Mouse (Mus musculus): ENCODE data around the gene Ascl1. TPM values are rescaled to one million over a fixed set of nuclear protein-coding genes. Genes with fewer than 3 reads are reported as not detected.

Gene Ascl1
- polyA plus RNA-seq, 1 experiment from 2014 or later: 60.6 TPM

DNA sequence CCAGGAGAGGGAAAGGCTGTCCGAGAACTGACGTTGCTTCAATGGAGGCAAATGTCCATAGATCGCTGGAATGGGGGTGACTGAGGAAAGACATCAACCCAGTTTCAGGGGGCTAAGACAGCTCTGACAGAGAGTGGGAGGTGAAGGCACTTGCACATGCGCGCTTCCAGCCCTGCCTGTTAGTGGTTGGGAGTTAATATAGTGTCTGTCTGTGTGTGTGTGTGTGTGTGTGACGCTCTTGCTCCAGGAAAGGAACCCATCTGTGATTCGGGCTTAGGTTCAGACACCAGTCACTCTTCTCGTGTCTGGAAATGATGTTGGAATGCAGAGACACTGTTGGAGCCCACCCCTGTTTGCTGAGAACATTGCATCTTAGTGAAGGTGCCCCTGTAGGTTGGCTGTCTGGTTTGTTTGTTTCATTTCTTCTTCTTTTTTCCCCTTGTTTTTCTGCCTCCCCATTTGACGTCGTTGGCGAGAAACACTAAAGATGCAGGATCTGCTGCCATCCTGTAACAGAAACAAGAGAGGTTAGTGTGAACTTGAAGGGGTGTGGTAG is 1.9 kb downstream of the Ascl1 start:
- Histone ChIP-seq H3K4me3 (ENCODE audit: low read depth, low read length) (peak overlapping the region; percentile 64), H3K27ac (ENCODE audit: low read depth, low read length) (peak overlapping the region; percentile 91; the same call in 1 of the 2 replicates), H3K27me3 (ENCODE audit: control insufficient read depth, insufficient read depth, low read length) (peaks cover 15% of the 10 kb centered on the region; the same call in 1 of the 2 replicates), H3K9me3 (ENCODE audit: control insufficient read depth, low read length) (no peaks in the 10 kb centered on the region), H3K4me1 (replicated peaks; ENCODE audit: control insufficient read depth, insufficient read depth, low read length) (peaks cover 21% of the 10 kb centered on the region), H3K9ac (ENCODE audit: low read length) (peak overlapping the region; percentile 87), H3K36me3 (ENCODE audit: control insufficient read depth, insufficient read depth, low read length) (no peaks in the 10 kb centered on the region), H3K4me2 (ENCODE audit: low read depth, low read length, severe bottlenecking) (peak overlapping the region; percentile 84)
- no peak for ATAC-seq (replicated peaks; ENCODE audit: low FRiP score)
- WGBS: 2% methylated on average over 11 of the region's 11 CpGs
- DNase-seq (ENCODE audit: low spot score): no peak

DNA sequence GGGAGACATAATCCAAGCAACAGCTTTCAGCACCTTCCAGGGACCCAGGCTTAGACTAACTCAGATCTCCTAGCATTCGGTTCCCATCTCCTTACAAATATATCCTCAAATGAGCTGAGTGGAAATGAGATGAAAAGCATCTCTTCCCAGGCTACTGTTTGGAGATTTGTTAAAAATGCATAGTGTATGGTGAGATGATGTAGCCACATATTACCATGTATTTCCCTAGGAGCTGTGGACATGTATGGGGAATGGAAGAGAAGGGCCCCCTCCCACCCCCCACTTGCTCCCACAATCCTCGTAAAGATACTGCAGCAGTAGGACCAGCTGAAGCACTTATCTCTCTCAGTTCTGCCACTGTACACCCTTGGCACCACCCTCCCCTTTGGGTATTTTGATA is 3.1 kb downstream of the Ascl1 start:
- peaks cover 32% of the 10 kb centered on the region for H3K4me1 ChIP-seq (replicated peaks; ENCODE audit: control insufficient read depth, insufficient read depth, low read length)
- H3K9me3 ChIP-seq (ENCODE audit: control insufficient read depth, low read length): no peaks in the 10 kb centered on the region
- DNase-seq (ENCODE audit: low spot score) (no peak), ATAC-seq (replicated peaks; ENCODE audit: low FRiP score) (no peak)
- H3K9ac ChIP-seq (ENCODE audit: low read length): peak overlapping the region; percentile 43; the same call in 1 of the 2 replicates
- no peaks in the 10 kb centered on the region for H3K36me3 ChIP-seq (ENCODE audit: control insufficient read depth, insufficient read depth, low read length)
- H3K4me3 ChIP-seq (ENCODE audit: low read depth, low read length): no peak overlapping the region; the same call in 1 of the 2 replicates
- WGBS: 10% methylated on average over 2 of the region's 2 CpGs
- peak overlapping the region; percentile 1; the same call in 1 of the 2 replicates for H3K27ac ChIP-seq (ENCODE audit: low read depth, low read length)
- H3K27me3 ChIP-seq (ENCODE audit: control insufficient read depth, insufficient read depth, low read length): peaks cover 14% of the 10 kb centered on the region; the same call in 1 of the 2 replicates
- peak overlapping the region; percentile 37; the same call in 1 of the 2 replicates for H3K4me2 ChIP-seq (ENCODE audit: low read depth, low read length, severe bottlenecking)

DNA sequence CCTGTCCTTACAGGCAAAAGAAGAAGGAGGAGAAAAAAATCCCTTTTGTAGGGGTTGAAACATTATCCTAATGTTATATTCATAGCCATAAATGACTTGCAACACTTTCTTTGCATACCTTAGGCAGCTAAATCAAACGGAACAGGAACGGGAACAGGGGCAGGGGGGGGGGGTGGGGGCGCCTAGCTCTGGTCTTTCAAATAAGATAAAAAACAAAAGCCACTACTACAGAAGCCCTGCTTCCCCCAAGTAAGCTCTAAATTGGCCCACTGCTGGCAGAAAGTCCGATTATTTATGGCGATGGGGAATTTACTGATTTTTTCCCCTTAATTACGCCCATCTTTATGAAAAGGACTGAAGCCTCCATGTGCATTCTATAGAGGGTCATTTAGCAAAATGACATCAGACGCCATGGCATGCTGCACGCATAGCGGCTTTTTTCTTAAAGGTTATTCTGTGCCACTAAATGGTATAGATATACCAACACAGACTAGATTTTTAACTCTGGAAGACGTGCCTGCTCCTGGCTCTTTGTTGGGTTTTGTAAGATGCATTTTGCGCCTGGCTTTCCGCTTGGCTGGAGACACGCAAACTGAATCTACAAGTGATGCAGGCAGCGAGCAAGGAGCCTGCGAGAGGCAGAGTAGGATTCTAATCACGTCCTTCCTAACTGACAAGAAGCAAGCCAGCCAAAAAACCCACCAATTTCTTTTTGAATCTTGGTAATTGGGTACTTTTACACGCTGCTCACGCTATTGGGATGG is 4.0 kb downstream of the Ascl1 start:
- peak overlapping the region; percentile 30; the same call in 1 of the 2 replicates for H3K9ac ChIP-seq (ENCODE audit: low read length)
- under 1% methylated on average over 18 of the region's 18 CpGs for WGBS
- peaks cover 8% of the 10 kb centered on the region; the same call in 1 of the 2 replicates for H3K27me3 ChIP-seq (ENCODE audit: control insufficient read depth, insufficient read depth, low read length)
- H3K4me2 ChIP-seq (ENCODE audit: low read depth, low read length, severe bottlenecking): peak overlapping the region; percentile 41
- H3K4me1 ChIP-seq (replicated peaks; ENCODE audit: control insufficient read depth, insufficient read depth, low read length): peaks cover 33% of the 10 kb centered on the region
- H3K27ac ChIP-seq (ENCODE audit: low read depth, low read length): peak overlapping the region; percentile 86
- DNase-seq (ENCODE audit: low spot score) (peak; percentile 90), ATAC-seq (replicated peaks; ENCODE audit: low FRiP score) (peak; percentile 64)
- peak overlapping the region; percentile 14; the same call in 1 of the 2 replicates for H3K4me3 ChIP-seq (ENCODE audit: low read depth, low read length)
- no peaks in the 10 kb centered on the region for H3K9me3 ChIP-seq (ENCODE audit: control insufficient read depth, low read length)
- no peaks in the 10 kb centered on the region for H3K36me3 ChIP-seq (ENCODE audit: control insufficient read depth, insufficient read depth, low read length)

DNA sequence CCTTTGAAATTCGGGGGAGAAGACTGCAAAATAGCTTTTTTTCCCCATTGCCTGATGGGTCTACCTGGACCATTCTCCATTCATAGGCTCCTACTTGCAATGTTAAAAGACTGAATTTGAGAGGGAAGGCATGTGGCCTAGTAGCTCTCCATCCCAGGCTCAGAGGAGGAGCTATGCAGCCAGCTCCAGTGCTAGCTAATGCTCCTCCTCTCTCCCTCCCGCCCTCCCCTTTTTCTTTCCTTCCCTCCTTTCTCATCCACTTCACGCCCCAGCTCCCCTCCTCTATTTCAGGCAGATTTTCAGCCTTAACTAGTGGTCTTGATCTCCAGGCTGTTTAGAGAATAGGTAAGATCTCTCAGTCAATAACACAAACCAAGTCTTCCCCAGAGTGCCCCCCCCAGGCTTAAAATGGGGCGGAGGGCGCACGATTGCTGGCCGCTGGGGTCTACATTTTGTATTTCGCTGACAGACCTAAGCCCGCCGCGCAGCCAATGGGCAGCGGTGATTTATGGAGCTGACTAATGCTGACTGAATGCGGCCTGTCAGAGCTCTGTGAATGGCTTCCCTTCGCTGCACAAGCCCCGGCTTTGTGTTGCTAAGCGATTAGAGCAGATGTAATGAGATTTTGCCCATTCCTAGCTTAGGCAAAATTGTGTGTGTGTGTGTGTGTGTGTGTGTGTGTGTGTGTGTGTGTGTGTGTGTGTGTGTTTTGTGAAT is 4.9 kb downstream of the Ascl1 start:
- H3K9ac ChIP-seq (ENCODE audit: low read length): peak overlapping the region; percentile 30; the same call in 1 of the 2 replicates
- H3K27ac ChIP-seq (ENCODE audit: low read depth, low read length): peak overlapping the region; percentile 86
- WGBS: under 1% methylated on average over 16 of the region's 16 CpGs
- peaks cover 8% of the 10 kb centered on the region; the same call in 1 of the 2 replicates for H3K27me3 ChIP-seq (ENCODE audit: control insufficient read depth, insufficient read depth, low read length)
- peaks cover 28% of the 10 kb centered on the region; the same call in 1 of the 2 replicates for H3K4me1 ChIP-seq (replicated peaks; ENCODE audit: control insufficient read depth, insufficient read depth, low read length)
- peak overlapping the region; percentile 14 for H3K4me3 ChIP-seq (ENCODE audit: low read depth, low read length)
- H3K36me3 ChIP-seq (ENCODE audit: control insufficient read depth, insufficient read depth, low read length): no peaks in the 10 kb centered on the region
- peak overlapping the region; percentile 41 for H3K4me2 ChIP-seq (ENCODE audit: low read depth, low read length, severe bottlenecking)
- DNase-seq (ENCODE audit: low spot score): peak; percentile 90
- H3K9me3 ChIP-seq (ENCODE audit: control insufficient read depth, low read length): no peaks in the 10 kb centered on the region
- peak; percentile 82 for ATAC-seq (replicated peaks; ENCODE audit: low FRiP score)

DNA sequence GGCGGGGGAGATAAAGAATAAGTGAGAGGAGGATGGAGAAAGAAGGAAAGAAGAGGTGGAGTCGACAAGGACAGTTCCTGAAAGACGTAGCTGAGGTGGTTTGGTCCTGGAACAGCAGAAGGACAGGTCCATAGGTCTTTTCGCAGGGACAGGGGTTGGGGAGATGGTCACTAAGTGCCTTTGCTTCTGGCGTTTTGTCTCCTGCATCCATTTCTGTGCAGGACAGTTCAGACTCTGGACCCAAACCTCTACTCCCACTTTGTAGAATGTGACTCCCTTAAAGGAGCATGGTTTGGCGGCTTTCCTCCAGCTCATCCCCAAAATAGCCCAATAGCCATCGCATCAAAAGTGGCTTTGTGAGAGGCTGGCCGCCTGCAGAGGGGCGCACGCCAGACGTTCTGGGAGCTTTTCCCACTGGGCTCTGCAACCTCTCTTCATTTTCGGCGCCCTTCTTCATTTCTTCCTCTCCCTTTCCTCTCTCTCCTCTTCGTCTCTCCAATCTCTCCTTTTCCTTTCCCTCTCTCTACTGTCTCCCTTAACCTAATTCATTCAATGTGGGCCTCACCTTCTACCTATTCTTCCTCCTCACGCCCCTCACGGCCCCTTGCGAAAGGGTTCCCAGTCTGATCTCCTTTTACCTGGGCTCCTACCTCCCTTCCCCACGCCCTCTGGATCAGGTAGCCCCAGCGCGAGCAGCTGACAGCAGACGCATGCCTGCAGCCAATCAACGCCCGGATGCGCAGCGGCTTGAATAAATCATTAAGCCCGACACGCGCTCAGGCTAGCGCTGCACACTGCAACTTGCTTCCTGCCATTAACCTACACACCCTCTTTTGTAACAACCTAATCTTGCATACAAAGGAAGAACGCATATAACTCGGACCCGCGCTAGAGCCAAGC is 7.5 kb downstream of the Ascl1 start:
- ATAC-seq (replicated peaks; ENCODE audit: low FRiP score): no peak
- Histone ChIP-seq H3K9ac (ENCODE audit: low read length) (peak overlapping the region; percentile 44), H3K4me1 (replicated peaks; ENCODE audit: control insufficient read depth, insufficient read depth, low read length) (peaks cover 23% of the 10 kb centered on the region; the same call in 1 of the 2 replicates), H3K4me3 (ENCODE audit: low read depth, low read length) (peak overlapping the region; percentile 27), H3K9me3 (ENCODE audit: control insufficient read depth, low read length) (no peaks in the 10 kb centered on the region), H3K27me3 (ENCODE audit: control insufficient read depth, insufficient read depth, low read length) (peaks cover 8% of the 10 kb centered on the region; the same call in 1 of the 2 replicates), H3K36me3 (ENCODE audit: control insufficient read depth, insufficient read depth, low read length) (no peaks in the 10 kb centered on the region), H3K27ac (ENCODE audit: low read depth, low read length) (peak overlapping the region; percentile 31; the same call in 1 of the 2 replicates), H3K4me2 (ENCODE audit: low read depth, low read length, severe bottlenecking) (peak overlapping the region; percentile 77)
- peak; percentile 75 for DNase-seq (ENCODE audit: low spot score)
- WGBS: under 1% methylated on average over 33 of the region's 33 CpGs

DNA sequence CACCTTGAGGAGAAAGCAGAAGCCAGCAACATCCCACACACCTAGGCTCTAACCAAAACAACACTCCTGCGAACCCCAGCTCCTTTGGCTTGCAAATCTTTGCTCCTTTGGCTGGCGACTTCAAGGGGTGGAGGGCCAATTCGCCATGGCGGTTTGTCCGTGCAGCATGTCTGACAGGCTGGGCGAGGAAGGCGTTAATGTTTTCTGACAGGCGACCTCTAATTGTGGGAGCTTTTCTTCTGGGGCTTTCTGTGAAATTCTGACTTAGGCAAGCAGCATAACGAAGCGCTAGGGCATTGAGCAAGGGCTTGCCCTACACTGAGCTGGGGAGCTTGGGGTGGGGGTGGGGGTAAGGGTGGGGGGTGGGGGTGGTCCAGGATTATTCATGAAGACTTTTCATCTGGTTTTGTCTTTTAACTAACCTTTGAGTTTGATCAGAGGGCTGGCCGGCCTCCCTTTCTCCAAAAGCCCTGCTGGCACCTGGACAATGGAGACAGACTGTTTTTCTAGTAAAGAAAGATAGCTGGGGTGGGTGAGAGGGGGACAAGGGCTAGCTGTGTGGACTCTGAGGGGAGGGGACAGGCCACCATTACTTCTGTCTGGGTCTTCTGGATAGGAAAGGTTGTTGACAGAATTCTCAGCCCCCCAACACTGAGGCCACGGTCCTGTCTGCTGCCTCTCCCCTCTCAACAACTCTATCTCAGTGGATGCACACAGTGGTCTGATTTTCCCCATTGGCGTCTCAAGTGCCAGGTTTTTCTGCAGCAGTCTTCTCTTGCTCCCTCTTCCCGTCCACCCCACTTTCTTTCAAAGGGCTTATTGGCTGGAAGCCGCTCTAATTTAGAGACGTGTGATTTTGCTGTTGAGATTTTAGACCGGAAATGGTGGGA is 8.4 kb downstream of the Ascl1 start:
- Histone ChIP-seq H3K9me3 (ENCODE audit: control insufficient read depth, low read length) (no peaks in the 10 kb centered on the region), H3K27me3 (ENCODE audit: control insufficient read depth, insufficient read depth, low read length) (peaks cover 8% of the 10 kb centered on the region; the same call in 1 of the 2 replicates), H3K4me1 (replicated peaks; ENCODE audit: control insufficient read depth, insufficient read depth, low read length) (peaks cover 23% of the 10 kb centered on the region; the same call in 1 of the 2 replicates), H3K4me3 (ENCODE audit: low read depth, low read length) (peak overlapping the region; percentile 27; the same call in 1 of the 2 replicates), H3K36me3 (ENCODE audit: control insufficient read depth, insufficient read depth, low read length) (no peaks in the 10 kb centered on the region), H3K9ac (ENCODE audit: low read length) (peak overlapping the region; percentile 44), H3K27ac (ENCODE audit: low read depth, low read length) (peak overlapping the region; percentile 31; the same call in 1 of the 2 replicates), H3K4me2 (ENCODE audit: low read depth, low read length, severe bottlenecking) (peak overlapping the region; percentile 77)
- ATAC-seq (replicated peaks; ENCODE audit: low FRiP score) (no peak), DNase-seq (ENCODE audit: low spot score) (no peak)
- WGBS: 2% methylated on average over 17 of the region's 17 CpGs

DNA sequence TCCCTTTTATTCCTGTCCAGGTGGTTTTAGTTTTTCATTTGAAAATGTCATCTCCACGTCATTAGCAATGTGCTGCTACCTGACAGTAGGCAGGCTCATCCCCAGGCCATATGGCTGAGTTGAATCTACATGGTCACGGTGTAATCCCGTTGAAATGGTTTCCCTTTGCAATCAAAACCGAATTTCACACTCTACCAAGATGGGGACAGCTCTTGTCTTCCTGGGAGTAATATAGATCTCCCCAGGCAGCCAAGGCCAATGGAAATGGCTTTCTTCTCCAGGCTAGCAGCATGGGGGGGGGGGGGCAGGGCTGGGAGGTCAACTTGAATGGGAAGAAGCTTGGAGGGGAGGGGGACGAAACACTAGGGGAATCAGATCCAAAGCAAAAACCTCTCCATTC is 15.6 kb downstream of the Ascl1 start:
- H3K36me3 ChIP-seq (ENCODE audit: control insufficient read depth, insufficient read depth, low read length): no peaks in the 10 kb centered on the region
- no peak for DNase-seq (ENCODE audit: low spot score)
- ATAC-seq (replicated peaks; ENCODE audit: low FRiP score): no peak
- no peak overlapping the region for H3K27ac ChIP-seq (ENCODE audit: low read depth, low read length)
- H3K9me3 ChIP-seq (ENCODE audit: control insufficient read depth, low read length): no peaks in the 10 kb centered on the region
- no peaks in the 10 kb centered on the region for H3K4me1 ChIP-seq (replicated peaks; ENCODE audit: control insufficient read depth, insufficient read depth, low read length)
- WGBS: 73% methylated on average over 5 of the region's 5 CpGs
- no peak overlapping the region for H3K4me3 ChIP-seq (ENCODE audit: low read depth, low read length)
- H3K9ac ChIP-seq (ENCODE audit: low read length): no peak overlapping the region
- H3K27me3 ChIP-seq (ENCODE audit: control insufficient read depth, insufficient read depth, low read length): no peaks in the 10 kb centered on the region
- H3K4me2 ChIP-seq (ENCODE audit: low read depth, low read length, severe bottlenecking): no peak overlapping the region
